Mouse (Mus musculus) brain, embryonic 14.5 days (tissue): ENCODE measurements around the gene Zfp704.

Experiments used
- CTCF ChIP-seq: fragments of 200-500 bp; IDR thresholded peaks from 2 replicates; pipeline ENCODE4 v1.5.1; 2012; ENCODE audit warnings: inconsistent platforms, mild to moderate bottlenecking, moderate library complexity, borderline replicate concordance; ENCODE audit not compliant: insufficient read depth, insufficient read length; ENCODE audit errors: extremely low read depth
- POLR2A ChIP-seq: fragments of 200-500 bp; IDR thresholded peaks from 2 replicates; pipeline ENCODE4 v1.6.1; 2012; ENCODE audit warnings: mild to moderate bottlenecking, inconsistent platforms, borderline replicate concordance; ENCODE audit not compliant: poor library complexity, insufficient read depth, insufficient read length, severe bottlenecking; ENCODE audit errors: extremely low read depth

DNA sequence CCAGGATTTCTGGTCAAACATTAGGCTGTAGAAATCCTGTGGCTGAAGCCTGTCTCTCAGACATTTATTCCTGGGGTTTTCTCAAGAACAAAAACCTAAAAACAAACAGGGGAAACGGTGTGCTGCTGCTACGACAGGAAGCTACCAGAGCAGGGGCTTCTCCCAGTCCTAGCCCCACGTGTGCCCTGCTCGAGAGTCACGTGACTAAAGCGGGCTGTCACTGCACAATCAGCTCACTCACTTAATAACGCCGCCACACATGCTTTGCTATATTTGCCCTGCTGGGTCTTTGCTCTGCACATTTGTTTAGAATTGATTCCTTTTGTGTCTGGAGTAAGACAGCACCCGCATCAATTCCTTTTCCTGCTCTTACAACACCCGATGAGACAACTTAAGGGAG lies 202.1 kb downstream of the Zfp704 start:
- TF ChIP-seq CTCF (no peak), POLR2A (no peak)
